Mouse (Mus musculus) liver, embryonic 11.5 days (tissue): ENCODE data around the gene Mrm2. TPM values are rescaled to one million over a fixed set of nuclear protein-coding genes. Genes with fewer than 3 reads are reported as not detected.

Experiments
- ATAC-seq: fragments of 200-750 bp; cut with Nextera tagmentation; replicated peaks from 2 replicates; pipeline ENCODE4 v1.8.0; 2017; ENCODE audit warnings: moderate number of reproducible peaks, mild to moderate bottlenecking, moderate TSS enrichment, moderate library complexity; ENCODE audit not compliant: low FRiP score
- DNase-seq: peaks from one replicate; pipeline ENCODE4 v3.0.0-alpha.2; 2017; ENCODE audit warnings: low spot score
- H3K27ac ChIP-seq: fragments of 300-500 bp; sonication (generic); 2 replicates; pipeline ENCODE4 v1.5.1; 2014; ENCODE audit warnings: mild to moderate bottlenecking, low read depth, low read length, control low read depth
- H3K27me3 ChIP-seq: fragments of 300-500 bp; sonication (generic); replicated peaks from 2 replicates; pipeline ENCODE4 v1.6.1; 2014; ENCODE audit warnings: low read length, mixed read lengths; ENCODE audit not compliant: control insufficient read depth, insufficient read depth
- H3K36me3 ChIP-seq: fragments of 300-500 bp; sonication (generic); 2 replicates; pipeline ENCODE4 v1.6.1; 2014; ENCODE audit warnings: mild to moderate bottlenecking, low read length, moderate library complexity, mixed read lengths; ENCODE audit not compliant: control insufficient read depth, insufficient read depth
- H3K4me1 ChIP-seq: fragments of 300-500 bp; sonication (generic); replicated peaks from 2 replicates; pipeline ENCODE4 v1.6.1; 2014; ENCODE audit warnings: low read length, mixed read lengths; ENCODE audit not compliant: control insufficient read depth, insufficient read depth
- H3K4me2 ChIP-seq: fragments of 300-500 bp; sonication (generic); 2 replicates; pipeline ENCODE4 v1.6.1; 2014; ENCODE audit warnings: mild to moderate bottlenecking, control low read depth, moderate library complexity
- H3K4me3 ChIP-seq: fragments of 300-500 bp; sonication (generic); 2 replicates; pipeline ENCODE4 v1.5.1; 2014; ENCODE audit warnings: low read depth, low read length, control low read depth
- H3K9ac ChIP-seq: fragments of 300-500 bp; sonication (generic); 2 replicates; pipeline ENCODE4 v1.6.1; 2014; ENCODE audit warnings: low read depth, low read length, control low read depth
- H3K9me3 ChIP-seq: fragments of 300-500 bp; sonication (generic); 2 replicates; pipeline ENCODE4 v1.6.1; 2016; ENCODE audit warnings: low read length, inconsistent platforms, mixed read lengths; ENCODE audit not compliant: control insufficient read depth
- WGBS: fragments of 180-500 bp; shearing (Covaris S2); extraction: QIAGEN DNeasy Blood & Tissue Kit; methylation state at CpG from one replicate; pipeline ENCODE4 v1.1.7; 2014; 5-methylcytosine and 5-hydroxymethylcytosine counted together
- polyA plus RNA-seq: library from polyadenylated mRNA; unstranded; fragments of >200 nt; fragmentation: Nextera tagmentation; extraction: Ambion mirVana; gene quantifications from 2 replicates; pipeline ENCODE4 v1.2.1, GENCODE M21; 2014

The Mrm2 gene
- polyA plus RNA-seq, 1 experiment from 2014 or later, result 20.2 TPM

DNA sequence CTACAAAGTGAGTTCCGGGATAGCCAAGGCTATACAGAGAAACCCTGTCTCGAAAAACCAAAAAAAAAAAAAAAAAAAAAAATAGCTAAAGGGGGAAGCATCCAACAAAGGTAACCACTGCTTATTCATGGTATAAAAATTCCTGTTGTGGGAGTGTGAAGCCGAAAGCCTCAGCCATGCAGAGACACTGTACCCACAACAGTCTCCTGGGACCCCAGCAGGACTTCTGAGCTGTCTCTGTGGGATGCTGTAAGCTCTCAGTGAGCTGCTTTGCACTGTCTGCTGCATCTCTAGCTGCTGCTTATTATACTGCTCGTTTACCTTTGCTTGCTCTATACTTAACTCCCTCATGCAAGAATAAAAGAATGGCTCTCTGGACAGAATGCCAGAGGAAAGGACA, 33.4 kb downstream of the Mrm2 start:
- peaks cover 38% of the 10 kb centered on the region for H3K36me3 ChIP-seq
- H3K9ac ChIP-seq, result no peak overlapping the region
- 89% methylated on average over 4 of the region's 4 CpGs for WGBS
- H3K27ac ChIP-seq, result no peak overlapping the region
- no peaks in the 10 kb centered on the region for H3K27me3 ChIP-seq
- H3K4me3 ChIP-seq, result no peak overlapping the region
- H3K4me1 ChIP-seq, result no peaks in the 10 kb centered on the region
- DNase-seq (no peak), ATAC-seq (no peak)
- H3K9me3 ChIP-seq, result no peaks in the 10 kb centered on the region
- H3K4me2 ChIP-seq, result no peak overlapping the region

DNA sequence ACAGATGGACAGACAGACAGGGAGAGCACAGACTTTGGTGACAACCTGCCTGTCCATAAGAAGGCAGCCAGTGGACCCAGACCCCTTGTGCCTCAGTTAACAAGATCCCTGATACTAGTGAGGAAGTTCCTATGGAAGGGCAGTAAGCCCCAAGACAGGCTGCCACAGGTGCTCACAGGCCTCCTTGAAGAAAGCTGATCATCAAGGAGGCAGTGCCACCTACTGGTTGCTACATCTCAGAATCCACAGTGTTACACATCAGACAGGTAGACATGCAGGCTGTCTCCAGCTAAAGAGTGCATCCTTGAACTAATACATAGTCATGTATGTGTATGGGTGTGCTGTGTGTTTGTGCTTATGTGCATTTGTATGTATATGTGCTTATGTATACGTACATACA, 39.5 kb downstream of the Mrm2 start:
- ATAC-seq (no peak), DNase-seq (no peak)
- Histone ChIP-seq H3K4me1 (no peaks in the 10 kb centered on the region), H3K9me3 (no peaks in the 10 kb centered on the region), H3K4me2 (no peak overlapping the region), H3K9ac (no peak overlapping the region), H3K4me3 (no peak overlapping the region), H3K27ac (no peak overlapping the region), H3K27me3 (no peaks in the 10 kb centered on the region), H3K36me3 (peaks cover 22% of the 10 kb centered on the region)
- 81% methylated on average over 1 of the region's 1 CpGs for WGBS

- WGBS, result 93% methylated on average over 2 of the region's 2 CpGs
- no peaks in the 10 kb centered on the region for H3K27me3 ChIP-seq
- no peaks in the 10 kb centered on the region for H3K9me3 ChIP-seq
- DNase-seq (no peak), ATAC-seq (no peak)
- H3K4me2 ChIP-seq, result no peak overlapping the region
- no peak overlapping the region for H3K27ac ChIP-seq
- H3K4me3 ChIP-seq, result no peak overlapping the region
- peaks cover 20% of the 10 kb centered on the region; the same call in 1 of the 2 replicates for H3K36me3 ChIP-seq
- H3K4me1 ChIP-seq, result no peaks in the 10 kb centered on the region
- no peak overlapping the region for H3K9ac ChIP-seq
These were observed 42.5 kb downstream of the Mrm2 start for GRCm38 (mm10) chr5:140289161-140289560.

GRCm38 (mm10) chr5:140288287-140288686, 43.4 kb downstream of the Mrm2 start:
- Histone ChIP-seq H3K4me2 (no peak overlapping the region), H3K9me3 (no peaks in the 10 kb centered on the region), H3K27ac (no peak overlapping the region), H3K27me3 (no peaks in the 10 kb centered on the region), H3K36me3 (peaks cover 20% of the 10 kb centered on the region; the same call in 1 of the 2 replicates), H3K9ac (no peak overlapping the region), H3K4me3 (no peak overlapping the region), H3K4me1 (no peaks in the 10 kb centered on the region)
- DNase-seq, result no peak
- no peak for ATAC-seq
- WGBS, result 87% methylated on average over 3 of the region's 3 CpGs

GRCm38 (mm10) chr5:140284761-140285160, 46.9 kb downstream of the Mrm2 start:
- peaks cover 23% of the 10 kb centered on the region; the same call in 1 of the 2 replicates for H3K36me3 ChIP-seq
- no peaks in the 10 kb centered on the region for H3K4me1 ChIP-seq
- ATAC-seq, result no peak
- H3K9ac ChIP-seq, result no peak overlapping the region
- no peaks in the 10 kb centered on the region for H3K27me3 ChIP-seq
- no peak overlapping the region for H3K27ac ChIP-seq
- H3K4me3 ChIP-seq, result no peak overlapping the region
- DNase-seq, result no peak
- no peaks in the 10 kb centered on the region for H3K9me3 ChIP-seq
- H3K4me2 ChIP-seq, result no peak overlapping the region
- 80% methylated on average over 2 of the region's 2 CpGs for WGBS

DNA sequence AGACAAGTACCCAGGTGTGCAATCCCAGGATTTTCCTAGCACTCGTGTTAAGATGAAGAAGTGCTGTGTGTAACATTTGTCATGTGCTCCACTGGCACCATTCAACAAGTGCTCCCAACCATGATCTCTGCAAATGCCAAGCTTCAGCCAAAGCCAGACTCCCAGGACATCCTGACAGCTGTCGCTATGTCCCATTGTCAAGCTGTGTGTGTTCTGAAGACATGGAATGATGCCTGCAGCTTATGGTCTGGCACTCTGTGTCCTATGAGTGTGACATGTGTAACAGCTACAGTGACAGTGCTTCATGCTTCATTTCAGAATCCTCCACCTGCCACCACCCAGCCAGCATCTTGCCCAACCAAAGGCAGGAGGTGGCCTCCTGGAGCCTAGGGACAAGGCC, 47.7 kb downstream of the Mrm2 start:
- H3K4me1 ChIP-seq, result no peaks in the 10 kb centered on the region
- H3K9me3 ChIP-seq, result no peaks in the 10 kb centered on the region
- no peaks in the 10 kb centered on the region for H3K27me3 ChIP-seq
- no peak for DNase-seq
- H3K4me3 ChIP-seq, result no peak overlapping the region
- no peak overlapping the region for H3K27ac ChIP-seq
- 84% methylated on average over 2 of the region's 2 CpGs for WGBS
- no peak for ATAC-seq
- H3K4me2 ChIP-seq, result no peak overlapping the region
- no peak overlapping the region for H3K9ac ChIP-seq
- peaks cover 17% of the 10 kb centered on the region; the same call in 1 of the 2 replicates for H3K36me3 ChIP-seq

DNA sequence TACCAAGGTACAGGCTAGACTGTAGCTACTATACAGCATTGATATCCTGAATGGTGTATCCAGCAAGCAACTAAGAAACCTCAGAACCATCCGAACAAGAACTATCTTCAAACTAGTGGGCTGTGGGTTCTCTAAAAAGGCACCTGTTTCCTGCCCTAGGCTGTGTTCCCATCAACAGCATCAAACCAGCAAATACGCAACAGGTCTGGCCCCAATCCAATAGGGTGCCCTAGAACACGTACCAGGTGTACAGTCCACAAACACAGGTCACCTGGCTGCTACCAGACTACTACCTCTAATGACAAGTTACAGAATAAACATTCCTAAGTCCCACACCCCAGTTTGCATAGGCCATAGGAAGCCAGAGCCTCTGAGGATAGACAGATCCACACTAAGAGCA, 48.8 kb downstream of the Mrm2 start:
- no peak for ATAC-seq
- Histone ChIP-seq H3K4me2 (no peak overlapping the region), H3K4me1 (no peaks in the 10 kb centered on the region), H3K27me3 (no peaks in the 10 kb centered on the region), H3K27ac (no peak overlapping the region), H3K4me3 (no peak overlapping the region), H3K9ac (no peak overlapping the region), H3K36me3 (peaks cover 16% of the 10 kb centered on the region; the same call in 1 of the 2 replicates), H3K9me3 (no peaks in the 10 kb centered on the region)
- WGBS, result 91% methylated on average over 3 of the region's 3 CpGs
- DNase-seq, result no peak

DNA sequence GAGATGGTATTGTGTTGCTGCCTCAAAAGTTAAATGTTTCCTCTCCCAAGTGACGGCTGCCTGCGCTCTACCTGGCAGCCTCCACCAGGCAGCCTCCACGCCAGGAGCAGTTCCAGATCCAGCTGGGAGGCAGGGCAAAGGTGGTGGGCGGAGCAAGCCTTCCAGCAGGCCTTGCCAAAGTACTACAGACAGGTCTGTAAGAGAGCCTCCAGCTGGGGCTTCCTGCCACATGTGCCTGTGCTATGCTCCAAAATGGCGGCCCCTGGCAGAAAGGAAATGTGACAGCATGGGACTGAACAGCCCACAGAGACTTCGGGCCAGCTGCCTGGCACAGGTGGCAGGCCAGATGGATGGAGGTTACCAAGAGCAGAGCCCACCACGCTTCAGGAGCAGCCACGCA, 49.3 kb downstream of the Mrm2 start:
- no peaks in the 10 kb centered on the region for H3K4me1 ChIP-seq
- ATAC-seq (no peak), DNase-seq (no peak)
- H3K9me3 ChIP-seq, result no peaks in the 10 kb centered on the region
- H3K27me3 ChIP-seq, result no peaks in the 10 kb centered on the region
- H3K4me2 ChIP-seq, result no peak overlapping the region
- H3K9ac ChIP-seq, result no peak overlapping the region
- WGBS, result 80% methylated on average over 8 of the region's 8 CpGs
- H3K4me3 ChIP-seq, result no peak overlapping the region
- H3K36me3 ChIP-seq, result peaks cover 16% of the 10 kb centered on the region; the same call in 1 of the 2 replicates
- no peak overlapping the region for H3K27ac ChIP-seq

DNA sequence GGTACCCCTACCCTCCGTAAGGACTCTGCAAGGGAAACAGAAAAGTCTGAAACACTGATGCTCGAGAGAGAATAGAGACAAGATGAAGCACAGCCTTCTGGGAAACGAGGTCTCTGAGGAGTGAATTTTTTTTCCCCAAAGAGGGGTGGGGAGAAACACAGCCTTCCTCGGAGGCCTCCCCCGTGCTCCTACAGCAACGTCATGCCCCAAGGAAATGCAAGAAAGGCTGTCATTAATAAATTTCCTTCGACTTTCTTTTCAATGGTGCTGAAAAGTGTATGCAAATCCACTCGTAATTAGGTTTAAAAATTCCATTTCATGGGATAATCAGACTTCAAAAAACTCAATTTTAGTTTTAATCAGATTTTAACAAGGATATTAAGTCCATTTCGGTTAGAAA, 51.5 kb downstream of the Mrm2 start:
- no peak for ATAC-seq
- no peak overlapping the region for H3K27ac ChIP-seq
- no peaks in the 10 kb centered on the region for H3K9me3 ChIP-seq
- no peaks in the 10 kb centered on the region for H3K4me1 ChIP-seq
- no peaks in the 10 kb centered on the region for H3K27me3 ChIP-seq
- no peak overlapping the region for H3K4me3 ChIP-seq
- H3K36me3 ChIP-seq, result peaks cover 16% of the 10 kb centered on the region; the same call in 1 of the 2 replicates
- WGBS, result 86% methylated on average over 9 of the region's 9 CpGs
- H3K9ac ChIP-seq, result no peak overlapping the region
- H3K4me2 ChIP-seq, result no peak overlapping the region
- no peak for DNase-seq
